Mouse (Mus musculus): ENCODE data around the gene Tmem59l. TPM values are rescaled to one million over a fixed set of nuclear protein-coding genes. Genes with fewer than 3 reads are reported as not detected.

The Tmem59l gene
- polyA plus RNA-seq, 1 experiment from 2014 or later: 3.0 TPM

GRCm38 (mm10) chr8:70490061-70490879 lies 3.1 kb upstream of the Tmem59l start:
- H3K27ac ChIP-seq: no peak overlapping the region
- H3K4me3 ChIP-seq (replicated peaks; ENCODE audit: low read depth, low read length): no peak overlapping the region
- no peaks in the 10 kb centered on the region for H3K9me3 ChIP-seq (replicated peaks; ENCODE audit: low read length)
- 20% methylated on average over 10 of the region's 10 CpGs for WGBS
- peaks cover 32% of the 10 kb centered on the region for H3K4me1 ChIP-seq (replicated peaks; ENCODE audit: insufficient read depth, low read length)
- no peak for TF ChIP-seq CTCF (IDR thresholded peaks at IDR 0.05; ENCODE audit: low read depth)
- peaks cover 87% of the 10 kb centered on the region for H3K27me3 ChIP-seq (ENCODE audit: insufficient read depth, low read length)
- H3K9ac ChIP-seq (ENCODE audit: low read depth, low read length): no peak overlapping the region
- no peak for ATAC-seq (replicated peaks; ENCODE audit: low FRiP score, low read depth)
- DNase-seq (ENCODE audit: low spot score): no peak
- no peaks in the 10 kb centered on the region for H3K36me3 ChIP-seq (ENCODE audit: insufficient read depth, low read length)
- no peak overlapping the region for H3K4me2 ChIP-seq (ENCODE audit: low read length)

- Histone ChIP-seq H3K9me3 (replicated peaks; ENCODE audit: low read length) (no peaks in the 10 kb centered on the region), H3K4me2 (ENCODE audit: low read length) (peak overlapping the region; percentile 61), H3K9ac (ENCODE audit: low read depth, low read length) (no peak overlapping the region), H3K4me3 (replicated peaks; ENCODE audit: low read depth, low read length) (peak overlapping the region; percentile 26), H3K27me3 (ENCODE audit: insufficient read depth, low read length) (peaks cover 80% of the 10 kb centered on the region), H3K4me1 (replicated peaks; ENCODE audit: insufficient read depth, low read length) (peaks cover 32% of the 10 kb centered on the region), H3K36me3 (ENCODE audit: insufficient read depth, low read length) (no peaks in the 10 kb centered on the region), H3K27ac (no peak overlapping the region)
- TF ChIP-seq CTCF (IDR thresholded peaks at IDR 0.05; ENCODE audit: low read depth): no peak
- WGBS: under 1% methylated on average over 23 of the region's 41 CpGs
- DNase-seq (ENCODE audit: low spot score): no peak
- ATAC-seq (replicated peaks; ENCODE audit: low FRiP score, low read depth): no peak
Observed at GRCm38 (mm10) chr8:70489576-70489975, 2.4 kb upstream of the Tmem59l start.

GRCm38 (mm10) chr8:70488931-70489470 lies 1.8 kb upstream of the Tmem59l start:
- H3K4me1 ChIP-seq (replicated peaks; ENCODE audit: insufficient read depth, low read length): peaks cover 32% of the 10 kb centered on the region
- no peaks in the 10 kb centered on the region for H3K36me3 ChIP-seq (ENCODE audit: insufficient read depth, low read length)
- no peak for TF ChIP-seq CTCF (IDR thresholded peaks at IDR 0.05; ENCODE audit: low read depth)
- no peak overlapping the region for H3K27ac ChIP-seq
- peak overlapping the region; percentile 61 for H3K4me2 ChIP-seq (ENCODE audit: low read length)
- 4% methylated on average over 14 of the region's 14 CpGs for WGBS
- peak overlapping the region; percentile 26 for H3K4me3 ChIP-seq (replicated peaks; ENCODE audit: low read depth, low read length)
- ATAC-seq (replicated peaks; ENCODE audit: low FRiP score, low read depth): no peak
- DNase-seq (ENCODE audit: low spot score): no peak
- H3K9me3 ChIP-seq (replicated peaks; ENCODE audit: low read length): no peaks in the 10 kb centered on the region
- no peak overlapping the region for H3K9ac ChIP-seq (ENCODE audit: low read depth, low read length)
- peaks cover 74% of the 10 kb centered on the region for H3K27me3 ChIP-seq (ENCODE audit: insufficient read depth, low read length)

GRCm38 (mm10) chr8:70487993-70488796 lies 1.0 kb upstream of the Tmem59l start:
- WGBS: 5% methylated on average over 55 of the region's 55 CpGs
- H3K27me3 ChIP-seq (ENCODE audit: insufficient read depth, low read length): peaks cover 66% of the 10 kb centered on the region
- H3K4me3 ChIP-seq (replicated peaks; ENCODE audit: low read depth, low read length): peak overlapping the region; percentile 21; the same call in 1 of the 2 replicates
- H3K4me2 ChIP-seq (ENCODE audit: low read length): peak overlapping the region; percentile 61
- H3K36me3 ChIP-seq (ENCODE audit: insufficient read depth, low read length): no peaks in the 10 kb centered on the region
- H3K9ac ChIP-seq (ENCODE audit: low read depth, low read length): peak overlapping the region; percentile 40; the same call in 1 of the 2 replicates
- H3K9me3 ChIP-seq (replicated peaks; ENCODE audit: low read length): no peaks in the 10 kb centered on the region
- DNase-seq (ENCODE audit: low spot score): no peak
- no peak overlapping the region for H3K27ac ChIP-seq
- ATAC-seq (replicated peaks; ENCODE audit: low FRiP score, low read depth): peak; percentile 26; the same call in 1 of the 2 replicates
- peaks cover 28% of the 10 kb centered on the region for H3K4me1 ChIP-seq (replicated peaks; ENCODE audit: insufficient read depth, low read length)
- TF ChIP-seq CTCF (IDR thresholded peaks at IDR 0.05; ENCODE audit: low read depth): no peak

- no peaks in the 10 kb centered on the region for H3K9me3 ChIP-seq (replicated peaks; ENCODE audit: low read length)
- no peak for TF ChIP-seq CTCF (IDR thresholded peaks at IDR 0.05; ENCODE audit: low read depth)
- H3K27ac ChIP-seq: no peak overlapping the region
- peaks cover 47% of the 10 kb centered on the region for H3K27me3 ChIP-seq (ENCODE audit: insufficient read depth, low read length)
- H3K9ac ChIP-seq (ENCODE audit: low read depth, low read length): no peak overlapping the region
- 66% methylated on average over 7 of the region's 7 CpGs for WGBS
- H3K4me3 ChIP-seq (replicated peaks; ENCODE audit: low read depth, low read length): no peak overlapping the region
- H3K4me2 ChIP-seq (ENCODE audit: low read length): no peak overlapping the region
- DNase-seq (ENCODE audit: low spot score): no peak
- ATAC-seq (replicated peaks; ENCODE audit: low FRiP score, low read depth): no peak
- peaks cover 24% of the 10 kb centered on the region for H3K4me1 ChIP-seq (replicated peaks; ENCODE audit: insufficient read depth, low read length)
- H3K36me3 ChIP-seq (ENCODE audit: insufficient read depth, low read length): no peaks in the 10 kb centered on the region
Observed at GRCm38 (mm10) chr8:70486191-70486681, 922 bp downstream of the Tmem59l start.

GRCm38 (mm10) chr8:70482943-70483342 lies 4.2 kb downstream of the Tmem59l start:
- ATAC-seq (replicated peaks; ENCODE audit: low FRiP score, low read depth) (no peak), DNase-seq (ENCODE audit: low spot score) (no peak)
- H3K9me3 ChIP-seq (replicated peaks; ENCODE audit: low read length): no peaks in the 10 kb centered on the region
- peaks cover 19% of the 10 kb centered on the region for H3K27me3 ChIP-seq (ENCODE audit: insufficient read depth, low read length)
- no peak overlapping the region for H3K4me2 ChIP-seq (ENCODE audit: low read length)
- no peak overlapping the region for H3K4me3 ChIP-seq (replicated peaks; ENCODE audit: low read depth, low read length)
- H3K9ac ChIP-seq (ENCODE audit: low read depth, low read length): no peak overlapping the region
- H3K36me3 ChIP-seq (ENCODE audit: insufficient read depth, low read length): no peaks in the 10 kb centered on the region
- no peak overlapping the region for H3K27ac ChIP-seq
- 0 out of 2 replicates have a peak, but pooled peaks cover 5% of the 10 kb centered on the region for H3K4me1 ChIP-seq (replicated peaks; ENCODE audit: insufficient read depth, low read length)
- 61% methylated on average over 2 of the region's 2 CpGs for WGBS
- TF ChIP-seq CTCF (IDR thresholded peaks at IDR 0.05; ENCODE audit: low read depth): no peak

All from kidney, postnatal 0 days (tissue).